Mouse (Mus musculus): ENCODE data around the gene Olfr577. TPM values are rescaled to one million over a fixed set of nuclear protein-coding genes. Genes with fewer than 3 reads are reported as not detected.

The Olfr577 gene
- polyA plus RNA-seq, 1 experiment from 2014 or later, result not detected

- H3K9me3 ChIP-seq (ENCODE audit: control insufficient read depth, low read depth, low read length), result no peaks in the 10 kb centered on the region
- no peaks in the 10 kb centered on the region for H3K4me1 ChIP-seq (ENCODE audit: control insufficient read depth, insufficient read depth, low read length)
- no peak within 1 kb of the TSS for H3K4me2 ChIP-seq (replicated peaks; ENCODE audit: low read depth, low read length)
- H3K27me3 ChIP-seq (ENCODE audit: control insufficient read depth, insufficient read depth, low read length), result no peaks in the 10 kb centered on the region
- WGBS, result 83% methylated on average over 2 of the region's 2 CpGs
- no peak for ATAC-seq (ENCODE audit: insufficient number of reproducible peaks, insufficient read depth, low FRiP score, low read depth)
- no peak within 1 kb of the TSS for H3K4me3 ChIP-seq (ENCODE audit: low read depth, low read length)
- no peaks in the 10 kb centered on the region for H3K36me3 ChIP-seq (ENCODE audit: control insufficient read depth, insufficient read depth, low read length)
- no peak within 1 kb of the TSS for H3K27ac ChIP-seq (ENCODE audit: low read length)
- no peak within 1 kb of the TSS for H3K9ac ChIP-seq (replicated peaks; ENCODE audit: low read depth, low read length)
Measured at GRCm38 (mm10) chr7:102942475-102942874, 33.3 kb downstream of the Olfr577 start, which contains the start of gene Olfr573-ps1. Gene Olfr573-ps1, minus strand, starts transcription at chr7:102942575.

- ATAC-seq (ENCODE audit: insufficient number of reproducible peaks, insufficient read depth, low FRiP score, low read depth), result no peak
- WGBS, result 60% methylated on average over 3 of the region's 3 CpGs
- Histone ChIP-seq H3K9ac (replicated peaks; ENCODE audit: low read depth, low read length) (no peak overlapping the region), H3K9me3 (ENCODE audit: control insufficient read depth, low read depth, low read length) (no peaks in the 10 kb centered on the region), H3K36me3 (ENCODE audit: control insufficient read depth, insufficient read depth, low read length) (no peaks in the 10 kb centered on the region), H3K27me3 (ENCODE audit: control insufficient read depth, insufficient read depth, low read length) (no peaks in the 10 kb centered on the region), H3K4me1 (ENCODE audit: control insufficient read depth, insufficient read depth, low read length) (no peaks in the 10 kb centered on the region), H3K4me2 (replicated peaks; ENCODE audit: low read depth, low read length) (no peak overlapping the region), H3K27ac (ENCODE audit: low read length) (no peak overlapping the region), H3K4me3 (ENCODE audit: low read depth, low read length) (no peak overlapping the region)
Measured at GRCm38 (mm10) chr7:102927105-102927504, 48.6 kb downstream of the Olfr577 start.

- H3K27me3 ChIP-seq (ENCODE audit: control insufficient read depth, insufficient read depth, low read length), result no peaks in the 10 kb centered on the region
- H3K9ac ChIP-seq (replicated peaks; ENCODE audit: low read depth, low read length), result no peak within 1 kb of the TSS
- no peaks in the 10 kb centered on the region for H3K36me3 ChIP-seq (ENCODE audit: control insufficient read depth, insufficient read depth, low read length)
- ATAC-seq (ENCODE audit: insufficient number of reproducible peaks, insufficient read depth, low FRiP score, low read depth), result no peak
- no peaks in the 10 kb centered on the region for H3K9me3 ChIP-seq (ENCODE audit: control insufficient read depth, low read depth, low read length)
- no peak within 1 kb of the TSS for H3K4me2 ChIP-seq (replicated peaks; ENCODE audit: low read depth, low read length)
- WGBS, result 47% methylated on average over 1 of the region's 1 CpGs
- H3K4me3 ChIP-seq (ENCODE audit: low read depth, low read length), result no peak within 1 kb of the TSS
- no peaks in the 10 kb centered on the region for H3K4me1 ChIP-seq (ENCODE audit: control insufficient read depth, insufficient read depth, low read length)
- no peak within 1 kb of the TSS for H3K27ac ChIP-seq (ENCODE audit: low read length)
Measured at GRCm38 (mm10) chr7:102924109-102924508, 51.6 kb downstream of the Olfr577 start, which contains the start of gene Olfr572. Gene Olfr572, plus strand, starts transcription at chr7:102924409.

Other genes starting within 250 kb of the Olfr577 start
- gene Olfr559, start 248.5 kb downstream of the Olfr577 start, polyA plus RNA-seq (2014; fragmentation: Nextera tagmentation; extraction: Ambion mirVana), result not detected in 2 replicates
- gene Olfr560, start 216.6 kb downstream of the Olfr577 start, polyA plus RNA-seq (2014; fragmentation: Nextera tagmentation; extraction: Ambion mirVana), result not detected in 2 replicates
- gene Olfr78, start 216.5 kb downstream of the Olfr577 start, polyA plus RNA-seq (2014; fragmentation: Nextera tagmentation; extraction: Ambion mirVana), result 0.18 and 0.49 TPM in 2 replicates
- not detected in 2 replicates for gene Olfr561, start 204.7 kb downstream of the Olfr577 start, polyA plus RNA-seq (2014; fragmentation: Nextera tagmentation; extraction: Ambion mirVana)
- gene Olfr564, start 172.5 kb downstream of the Olfr577 start, polyA plus RNA-seq (2014; fragmentation: Nextera tagmentation; extraction: Ambion mirVana), result not detected in 2 replicates
- gene Olfr566, start 117.2 kb downstream of the Olfr577 start, polyA plus RNA-seq (2014; fragmentation: Nextera tagmentation; extraction: Ambion mirVana), result not detected in 2 replicates
- gene Olfr568, start 98.8 kb downstream of the Olfr577 start, polyA plus RNA-seq (2014; fragmentation: Nextera tagmentation; extraction: Ambion mirVana), result not detected in 2 replicates
- not detected in 2 replicates for gene Olfr569, start 85.1 kb downstream of the Olfr577 start, polyA plus RNA-seq (2014; fragmentation: Nextera tagmentation; extraction: Ambion mirVana)
- gene Olfr570, start 81.4 kb downstream of the Olfr577 start, polyA plus RNA-seq (2014; fragmentation: Nextera tagmentation; extraction: Ambion mirVana), result not detected in 2 replicates
- gene Olfr571, start 58.4 kb downstream of the Olfr577 start, polyA plus RNA-seq (2014; fragmentation: Nextera tagmentation; extraction: Ambion mirVana), result not detected in 2 replicates
- gene Olfr572, start 51.5 kb downstream of the Olfr577 start, polyA plus RNA-seq (2014; fragmentation: Nextera tagmentation; extraction: Ambion mirVana), result not detected in 2 replicates
- gene Olfr573-ps1, start 33.4 kb downstream of the Olfr577 start, polyA plus RNA-seq (2014; fragmentation: Nextera tagmentation; extraction: Ambion mirVana), result not detected in 2 replicates
- gene Olfr574, start 27.5 kb downstream of the Olfr577 start, polyA plus RNA-seq (2014; fragmentation: Nextera tagmentation; extraction: Ambion mirVana), result not detected in 2 replicates
- not detected in 2 replicates for gene Olfr575, start 17.2 kb downstream of the Olfr577 start, polyA plus RNA-seq (2014; fragmentation: Nextera tagmentation; extraction: Ambion mirVana)
- gene Olfr576, start 13.3 kb downstream of the Olfr577 start, polyA plus RNA-seq (2014; fragmentation: Nextera tagmentation; extraction: Ambion mirVana), result not detected in 2 replicates
- gene Olfr578, start 13.4 kb upstream of the Olfr577 start, polyA plus RNA-seq (2014; fragmentation: Nextera tagmentation; extraction: Ambion mirVana), result not detected in 2 replicates
- gene Olfr582, start 62.1 kb upstream of the Olfr577 start, polyA plus RNA-seq (2014; fragmentation: Nextera tagmentation; extraction: Ambion mirVana), result not detected in 2 replicates
- not detected in 2 replicates for gene Olfr583, start 75.4 kb upstream of the Olfr577 start, polyA plus RNA-seq (2014; fragmentation: Nextera tagmentation; extraction: Ambion mirVana)
- gene Olfr584, start 105.9 kb upstream of the Olfr577 start, polyA plus RNA-seq (2014; fragmentation: Nextera tagmentation; extraction: Ambion mirVana), result not detected in 2 replicates
- not detected in 2 replicates for gene Olfr585, start 121.8 kb upstream of the Olfr577 start, polyA plus RNA-seq (2014; fragmentation: Nextera tagmentation; extraction: Ambion mirVana)
- not detected in 2 replicates for gene Olfr586, start 149.7 kb upstream of the Olfr577 start, polyA plus RNA-seq (2014; fragmentation: Nextera tagmentation; extraction: Ambion mirVana)
- gene Olfr588-ps1, start 164.9 kb upstream of the Olfr577 start, polyA plus RNA-seq (2014; fragmentation: Nextera tagmentation; extraction: Ambion mirVana), result not detected in 2 replicates
- not detected in 2 replicates for gene Olfr589, start 180.4 kb upstream of the Olfr577 start, polyA plus RNA-seq (2014; fragmentation: Nextera tagmentation; extraction: Ambion mirVana)
- not detected in 2 replicates for gene Olfr591, start 202.4 kb upstream of the Olfr577 start, polyA plus RNA-seq (2014; fragmentation: Nextera tagmentation; extraction: Ambion mirVana)
- not detected in 2 replicates for gene Olfr592, start 208.9 kb upstream of the Olfr577 start, polyA plus RNA-seq (2014; fragmentation: Nextera tagmentation; extraction: Ambion mirVana)
- not detected in 2 replicates for gene Olfr593, start 235.9 kb upstream of the Olfr577 start, polyA plus RNA-seq (2014; fragmentation: Nextera tagmentation; extraction: Ambion mirVana)
- not detected in 2 replicates for gene Olfr594, start 241.1 kb upstream of the Olfr577 start, polyA plus RNA-seq (2014; fragmentation: Nextera tagmentation; extraction: Ambion mirVana)